Mouse (Mus musculus) heart, postnatal 0 days (tissue): ENCODE data around the gene Nsd1.

Experiments
- CTCF ChIP-seq: IDR thresholded peaks from 2 replicates; pipeline ENCODE4 v1.5.1; 2016; ENCODE audit warnings: antibody characterized with exemption, control low read depth, low read depth
- EP300 ChIP-seq: IDR thresholded peaks from 2 replicates; pipeline ENCODE4 v1.6.1; 2016; ENCODE audit warnings: antibody characterized with exemption, low read depth

- TF ChIP-seq EP300 (no peak), CTCF (no peak)
These were observed 68.1 kb downstream of the Nsd1 start for GRCm38 (mm10) chr13:55277646-55278045.
